Mouse (Mus musculus) liver, postnatal 0 days (tissue): ENCODE measurements around the gene Anln.

Experiments used
- CTCF ChIP-seq: sonication (generic); IDR thresholded peaks from 2 replicates; pipeline ENCODE4 v1.5.1; 2016; ENCODE audit warnings: antibody characterized with exemption, low read depth
- EP300 ChIP-seq: IDR thresholded peaks from 2 replicates; pipeline ENCODE4 v1.6.1; 2016; ENCODE audit warnings: antibody characterized with exemption, low read depth, mild to moderate bottlenecking

DNA sequence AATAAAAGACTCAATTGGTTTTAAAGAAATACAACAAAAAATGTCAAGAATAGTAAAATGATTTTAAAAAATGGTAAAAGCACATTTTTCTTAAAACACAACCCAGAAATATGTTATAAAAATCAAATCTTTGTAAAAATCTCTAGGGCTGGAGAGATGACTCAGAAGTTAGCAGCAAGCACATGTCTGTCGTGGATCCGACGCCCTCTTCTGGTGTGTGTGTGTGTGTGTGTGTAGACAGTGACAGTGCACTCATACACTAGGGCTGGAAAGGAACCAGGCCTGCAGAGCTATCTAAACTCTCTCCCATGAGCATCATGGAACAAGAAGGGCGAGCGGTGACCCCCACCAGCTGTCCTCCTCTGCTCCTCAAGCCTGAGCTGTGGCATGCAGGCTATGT, 35.5 kb downstream of the Anln start:
- TF ChIP-seq EP300: no peak
- no peak for TF ChIP-seq CTCF
